Mouse (Mus musculus) CH12.LX (cell line): Measurements from ENCODE around the gene Cacna1b. TPM values are rescaled to one million over a fixed set of nuclear protein-coding genes. Genes with fewer than 3 reads are reported as not detected.

ENCODE experiments used
- DNase-seq: peaks from one replicate; pipeline ENCODE4 v3.0.0-alpha.2; 2013; ENCODE audit errors: extremely low read depth
- H3K27ac ChIP-seq: 2 replicates; pipeline ENCODE4 v1.5.1; 2012; ENCODE audit warnings: low read depth, mild to moderate bottlenecking, control low read depth, moderate library complexity; ENCODE audit not compliant: insufficient read depth
- H3K27me3 ChIP-seq: replicated peaks from 2 replicates; pipeline ENCODE3; 2012; ENCODE audit warnings: inconsistent platforms
- H3K36me3 ChIP-seq, 2 experiments: replicated peaks in 1 of 2; 2 replicates each; pipeline versions ENCODE3 to v1.6.1; 2012; ENCODE audit warnings: inconsistent platforms in 1 of 2, low read length in 1 of 2, mild to moderate bottlenecking in 1 of 2, mixed read lengths in 1 of 2, moderate library complexity in 1 of 2; ENCODE audit not compliant: control insufficient read depth in 1 of 2, insufficient read depth in 1 of 2
- H3K4me1 ChIP-seq, 2 experiments: 2 replicates each; pipeline ENCODE4 v1.6.1; 2012; ENCODE audit warnings: inconsistent platforms in 1 of 2, moderate library complexity in 1 of 2; ENCODE audit not compliant: insufficient read depth in 2 of 2, control insufficient read depth in 1 of 2
- H3K4me2 ChIP-seq: 2 replicates; pipeline ENCODE4 v1.6.1; 2012; ENCODE audit warnings: low read depth, mild to moderate bottlenecking, control low read depth; ENCODE audit not compliant: poor library complexity, insufficient read depth, severe bottlenecking
- H3K4me3 ChIP-seq, 3 experiments: fragments of 150-350 bp in 1 of 3; sonication (generic) in 1 of 3; replicated peaks in 1 of 3; 2 replicates each; pipeline versions ENCODE3 to v1.5.1; 2011 to 2012; ENCODE audit warnings: low read depth in 2 of 3, low read length in 2 of 3, mild to moderate bottlenecking in 2 of 3, moderate library complexity in 2 of 3, control low read depth in 1 of 3, improper control_type of control experiment in 1 of 3, inconsistent platforms in 1 of 3, mixed read lengths in 1 of 3; ENCODE audit not compliant: poor library complexity in 1 of 3
- H3K79me2 ChIP-seq: replicated peaks from 2 replicates; pipeline ENCODE4 v1.6.1; 2012; ENCODE audit warnings: mild to moderate bottlenecking, moderate library complexity; ENCODE audit not compliant: control insufficient read depth, poor library complexity, insufficient read depth, severe bottlenecking; ENCODE audit errors: extremely low read depth
- H3K9ac ChIP-seq: 2 replicates; pipeline ENCODE4 v1.6.1; 2012; ENCODE audit warnings: low read depth, mild to moderate bottlenecking, control low read depth, moderate library complexity; ENCODE audit not compliant: insufficient read depth
- H3K9me3 ChIP-seq: replicated peaks from 2 replicates; pipeline ENCODE3; 2012; ENCODE audit warnings: low read length, inconsistent platforms, mixed read lengths
- BHLHE40 ChIP-seq: IDR thresholded peaks from 2 replicates; pipeline ENCODE4 v1.6.1; 2011; ENCODE audit warnings: mild to moderate bottlenecking, low read depth, low read length, improper control_type of control experiment
- CHD1 ChIP-seq: IDR thresholded peaks from 2 replicates; pipeline ENCODE4 v1.6.1; 2012; ENCODE audit warnings: low read depth, low read length, improper control_type of control experiment, inconsistent platforms
- ELF1 ChIP-seq: IDR thresholded peaks from 2 replicates; pipeline ENCODE4 v1.6.1; 2014; ENCODE audit warnings: low read depth, mild to moderate bottlenecking, inconsistent platforms, low read length, improper control_type of control experiment
- ETS1 ChIP-seq: conservative IDR thresholded peaks from 2 replicates; pipeline ENCODE4 v1.6.1; 2012; ENCODE audit warnings: low read depth, mild to moderate bottlenecking, inconsistent platforms, low read length, improper control_type of control experiment, moderate library complexity
- HCFC1 ChIP-seq: IDR thresholded peaks from 2 replicates; pipeline ENCODE4 v1.6.1; 2012; ENCODE audit warnings: low read depth, mild to moderate bottlenecking, inconsistent platforms, low read length, improper control_type of control experiment
- IRF4 ChIP-seq: IDR thresholded peaks from 2 replicates; pipeline ENCODE4 v1.6.1; 2014; ENCODE audit warnings: low read depth, mild to moderate bottlenecking, inconsistent platforms, low read length, improper control_type of control experiment
- MAFK ChIP-seq: IDR thresholded peaks from 2 replicates; pipeline ENCODE4 v1.6.1; 2011; ENCODE audit warnings: low read length, improper control_type of control experiment; ENCODE audit not compliant: insufficient replicate concordance
- MAX ChIP-seq: IDR thresholded peaks from 2 replicates; pipeline ENCODE4 v1.6.1; 2011; ENCODE audit warnings: low read length, improper control_type of control experiment
- MAZ ChIP-seq: IDR thresholded peaks from 2 replicates; pipeline ENCODE4 v1.6.1; 2012; ENCODE audit warnings: low read depth, mild to moderate bottlenecking, inconsistent platforms, low read length, improper control_type of control experiment, moderate library complexity
- MEF2A ChIP-seq: IDR thresholded peaks from 2 replicates; pipeline ENCODE4 v1.6.1; 2014; ENCODE audit warnings: low read depth, mild to moderate bottlenecking, inconsistent platforms, low read length, improper control_type of control experiment, borderline replicate concordance
- MXI1 ChIP-seq: IDR thresholded peaks from 2 replicates; pipeline ENCODE4 v1.6.1; 2011; ENCODE audit warnings: mild to moderate bottlenecking, low read depth, low read length, improper control_type of control experiment
- PAX5 ChIP-seq: IDR thresholded peaks from 2 replicates; pipeline ENCODE4 v1.6.1; 2012; ENCODE audit warnings: low read length, inconsistent platforms, mixed read lengths
- POLR2AphosphoS2 ChIP-seq: IDR thresholded peaks from 2 replicates; pipeline ENCODE4 v1.6.1; 2011; ENCODE audit warnings: low read depth, low read length, improper control_type of control experiment
- RAD21 ChIP-seq: IDR thresholded peaks from 2 replicates; pipeline ENCODE4 v1.6.1; 2011; ENCODE audit warnings: low read depth, mild to moderate bottlenecking, low read length, improper control_type of control experiment, moderate library complexity
- SIN3A ChIP-seq: IDR thresholded peaks from 2 replicates; pipeline ENCODE4 v1.6.1; 2012; ENCODE audit warnings: low read length, improper control_type of control experiment, inconsistent platforms
- TBP ChIP-seq: conservative IDR thresholded peaks from 2 replicates; pipeline ENCODE4 v1.6.1; 2011; ENCODE audit warnings: low read depth, low read length, improper control_type of control experiment
- TCF12 ChIP-seq: IDR thresholded peaks from 2 replicates; pipeline ENCODE4 v1.6.1; 2014; ENCODE audit warnings: low read depth, mild to moderate bottlenecking, inconsistent platforms, low read length, improper control_type of control experiment
- UBTF ChIP-seq: IDR thresholded peaks from 2 replicates; pipeline ENCODE4 v1.6.1; 2012; ENCODE audit warnings: low read depth, mild to moderate bottlenecking, inconsistent platforms, low read length, improper control_type of control experiment, moderate library complexity
- USF1 ChIP-seq: IDR thresholded peaks from 2 replicates; pipeline ENCODE4 v1.6.1; 2014; ENCODE audit warnings: low read depth, mild to moderate bottlenecking, inconsistent platforms, low read length, improper control_type of control experiment
- ZC3H11A ChIP-seq: IDR thresholded peaks from 2 replicates; pipeline ENCODE4 v1.6.1; 2012; ENCODE audit warnings: low read depth, mild to moderate bottlenecking, inconsistent platforms, low read length, improper control_type of control experiment
- ZNF384 ChIP-seq: IDR thresholded peaks from 2 replicates; pipeline ENCODE4 v1.6.1; 2012; ENCODE audit warnings: low read depth, low read length, improper control_type of control experiment, inconsistent platforms
- dilution Hi-C: fragments of 300-500 bp; cut with MboI; formaldehyde crosslinking; loops from 2 replicates; pipeline ENCODE4 v1.14.3; 2020; ENCODE audit warnings: low sequenced_read_pairs; ENCODE audit not compliant: extremely low pct_unique_long_range_greater_than_20kb, extremely low pct_ligation_motif_present
- in situ Hi-C: fragments of 300-500 bp; cut with MboI; formaldehyde crosslinking; loops from 3 replicates; pipeline ENCODE4 v1.14.3; 2019; ENCODE audit warnings: low sequenced_read_pairs, low pct_ligation_motif_present, low pct_unique_long_range_greater_than_20kb, mixed read lengths
- polyA plus RNA-seq: library from polyadenylated mRNA; unstranded; fragments of >175 nt; gene quantifications from 2 replicates; pipeline ENCODE4 v1.2.1, GENCODE M21; 2012; ENCODE audit warnings: low read depth; ENCODE audit not compliant: insufficient read length
- total RNA-seq, 2 experiments: library from RNA; depleted of rRNA; stranded (reverse); fragments of 300-350 nt in 1 of 2; fragments of >200 nt in 1 of 2; gene quantifications; 2 replicates each; pipeline ENCODE4 v1.2.3; 2012 to 2014

The Cacna1b gene
- total and polyA plus RNA-seq, 3 experiments = 0.16 to 0.72 TPM; not detected in 1

DNA sequence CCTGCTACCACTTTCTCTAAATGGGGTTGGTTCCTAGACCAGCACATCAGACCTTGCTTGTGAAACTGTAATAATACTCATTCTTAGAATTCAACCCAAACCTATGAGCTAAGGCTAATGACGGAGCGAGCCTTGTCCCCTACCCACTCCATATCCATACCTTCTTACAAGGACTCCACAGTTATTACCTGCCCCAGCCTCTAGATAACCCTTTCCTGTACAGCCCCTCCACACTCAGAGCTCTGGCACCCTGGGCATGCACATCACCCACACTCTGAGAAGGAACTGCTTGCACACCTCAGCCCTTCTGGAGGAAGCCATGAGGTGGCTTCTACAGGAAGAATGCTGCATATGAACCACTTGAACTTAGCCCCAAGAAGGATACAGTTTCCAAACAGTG is 72.6 kb downstream of the Cacna1b start:
- Histone ChIP-seq H3K4me2 (no peak overlapping the region), H3K9ac (no peak overlapping the region), H3K79me2 (no peaks in the 10 kb centered on the region), H3K27ac (no peak overlapping the region), H3K4me3 (no peak overlapping the region), H3K36me3 (no peaks in the 10 kb centered on the region), H3K4me1 (peaks cover 0 to 8% of the 10 kb centered on the region in 2 experiments; a peak in 2 of 4 replicates), H3K9me3 (no peaks in the 10 kb centered on the region), H3K27me3 (no peaks in the 10 kb centered on the region)
- in situ Hi-C loops (no loop called here), dilution Hi-C loops (no loop called here)
- DNase-seq = no peak
- TF ChIP-seq ETS1 = no peak
- no peak for TF ChIP-seq ZC3H11A
- TF ChIP-seq ELF1 = no peak
- no peak for TF ChIP-seq TBP
- TF ChIP-seq MEF2A = no peak
- TF ChIP-seq TCF12 = no peak
- no peak for TF ChIP-seq USF1
- TF ChIP-seq SIN3A = no peak
- no peak for TF ChIP-seq BHLHE40
- no peak for TF ChIP-seq PAX5
- TF ChIP-seq MAZ = no peak
- no peak for TF ChIP-seq MXI1
- TF ChIP-seq MAX = no peak
- no peak for TF ChIP-seq UBTF
- no peak for TF ChIP-seq IRF4
- TF ChIP-seq ZNF384 = no peak
- TF ChIP-seq HCFC1 = no peak

DNA sequence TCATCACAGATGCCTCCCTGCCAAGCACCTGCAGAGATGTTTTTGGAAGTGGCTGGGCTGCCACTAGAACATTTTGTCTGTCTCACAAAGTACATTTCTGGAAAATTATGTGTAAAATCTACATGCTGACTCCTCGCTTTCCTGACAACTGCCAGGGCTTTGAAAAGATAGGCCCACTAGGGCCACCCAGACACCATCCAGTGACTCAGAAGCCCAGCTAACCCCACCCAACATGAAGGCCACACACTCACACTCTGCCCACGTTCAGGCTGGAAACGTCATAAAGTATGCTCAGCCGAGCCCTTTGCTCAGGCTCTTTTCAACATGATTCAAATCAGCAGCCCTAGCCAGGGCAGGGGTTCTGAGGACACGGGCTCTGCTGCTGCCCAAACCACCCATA is 77.6 kb downstream of the Cacna1b start:
- Histone ChIP-seq H3K4me2 (no peak overlapping the region), H3K79me2 (no peaks in the 10 kb centered on the region), H3K27me3 (no peaks in the 10 kb centered on the region), H3K4me3 (no peak overlapping the region), H3K4me1 (peaks cover 0 to 8% of the 10 kb centered on the region in 2 experiments; a peak in 2 of 4 replicates), H3K36me3 (no peaks in the 10 kb centered on the region), H3K9me3 (no peaks in the 10 kb centered on the region), H3K27ac (no peak overlapping the region), H3K9ac (no peak overlapping the region)
- no peak for TF ChIP-seq BHLHE40
- no peak for TF ChIP-seq TCF12
- no peak for TF ChIP-seq MAFK
- no peak for TF ChIP-seq SIN3A
- TF ChIP-seq CHD1 = no peak
- TF ChIP-seq POLR2AphosphoS2 = no peak
- no peak for TF ChIP-seq RAD21
- TF ChIP-seq UBTF = no peak
- TF ChIP-seq ETS1 = no peak
- no peak for TF ChIP-seq USF1
- no peak for TF ChIP-seq MAX
- DNase-seq = no peak
- in situ Hi-C loops = no loop called here
- dilution Hi-C loops = no loop called here
